Mouse (Mus musculus) megakaryocyte, embryonic 14.5 days (primary cell): ENCODE results near the gene Lingo1.

Experiments used
- FLI1 ChIP-seq: IDR thresholded peaks from 2 replicates; pipeline ENCODE4 v1.6.1; 2012; ENCODE audit warnings: low read length, inconsistent platforms, mixed read lengths
- GATA1 ChIP-seq: IDR thresholded peaks from 3 replicates; pipeline ENCODE4 v1.6.1; 2012; ENCODE audit warnings: mixed read lengths, low read length, inconsistent platforms, borderline replicate concordance

DNA sequence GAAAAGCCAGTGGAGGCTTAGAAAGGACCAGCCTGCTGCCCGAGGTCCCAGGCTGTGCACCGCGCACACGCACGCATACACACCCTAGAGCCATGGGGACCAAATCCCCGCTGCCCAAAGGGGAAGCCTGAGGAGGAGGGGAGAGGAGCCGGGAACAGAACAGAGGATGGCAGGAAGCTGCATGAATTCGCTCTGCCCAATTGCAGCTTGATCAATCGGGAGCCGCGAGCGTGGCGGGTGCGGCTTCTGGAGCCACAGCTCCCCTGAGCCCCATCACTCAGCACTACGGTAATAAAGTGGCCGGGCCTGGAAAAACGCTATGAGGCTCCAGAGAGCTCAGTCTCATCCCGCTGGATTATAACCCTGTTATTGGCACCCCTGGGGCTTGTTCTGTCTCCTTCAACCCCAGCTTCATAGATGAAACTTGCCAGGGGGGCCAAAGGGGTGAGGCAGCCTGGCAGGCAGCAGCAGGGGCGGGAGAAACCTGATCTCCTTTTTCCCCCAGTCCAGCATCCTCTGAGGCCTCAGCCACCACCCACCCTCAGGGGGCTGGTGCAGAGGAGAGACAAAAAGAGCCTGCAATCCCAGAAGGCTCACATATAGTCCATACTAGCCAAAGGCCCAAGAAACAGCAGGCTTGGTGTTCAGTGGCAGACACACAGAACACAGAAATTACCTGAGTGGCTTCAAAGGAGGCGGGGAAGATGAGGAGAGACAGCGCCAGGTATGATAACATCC is 29.4 kb upstream of the Lingo1 start:
- TF ChIP-seq GATA1 (no peak), FLI1 (no peak)
